Mouse (Mus musculus): ENCODE measurements around the gene Zkscan17.
"Not testable (repeated sequence)": the region's sequence is repeated elsewhere in the genome, so short reads cannot be mapped to it uniquely, and the experiment has no call there.

Gene Zkscan17

DNA sequence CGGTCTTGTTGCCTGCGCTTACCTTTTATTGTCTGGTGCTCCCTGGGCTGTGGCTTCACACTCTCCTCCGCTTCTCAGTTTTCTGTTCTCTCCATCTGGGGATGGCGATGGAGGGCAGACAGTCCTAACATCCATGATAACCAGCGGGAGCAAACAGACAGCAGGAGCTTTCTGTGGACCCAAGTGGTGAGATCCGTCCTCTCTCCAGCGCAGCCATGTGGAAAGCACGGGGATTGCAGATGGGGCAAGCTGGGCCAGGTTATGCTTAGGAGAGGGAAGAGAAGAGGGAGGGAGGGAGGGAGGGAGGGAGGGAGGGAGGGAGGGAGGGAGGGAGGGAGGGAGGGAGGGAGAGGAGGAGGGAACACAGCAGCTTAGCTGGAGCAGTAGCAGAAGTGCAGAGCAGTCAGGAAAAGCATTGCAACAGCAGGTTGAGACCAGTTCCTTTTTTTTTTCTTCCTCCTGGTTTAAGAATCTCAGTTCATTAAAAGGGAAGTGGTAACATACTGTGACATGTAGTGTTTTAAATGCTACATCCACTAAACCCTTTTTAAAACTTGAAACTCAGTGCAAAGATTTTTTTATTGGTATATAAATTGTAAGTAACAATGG, at the start of gene Zkscan17:
Zkscan17 (minus strand) TSS at position 280 of the 609 bp plus-strand sequence.
- no peak for DNase-seq (ENCODE audit: low spot score in 2 of 2)

DNA sequence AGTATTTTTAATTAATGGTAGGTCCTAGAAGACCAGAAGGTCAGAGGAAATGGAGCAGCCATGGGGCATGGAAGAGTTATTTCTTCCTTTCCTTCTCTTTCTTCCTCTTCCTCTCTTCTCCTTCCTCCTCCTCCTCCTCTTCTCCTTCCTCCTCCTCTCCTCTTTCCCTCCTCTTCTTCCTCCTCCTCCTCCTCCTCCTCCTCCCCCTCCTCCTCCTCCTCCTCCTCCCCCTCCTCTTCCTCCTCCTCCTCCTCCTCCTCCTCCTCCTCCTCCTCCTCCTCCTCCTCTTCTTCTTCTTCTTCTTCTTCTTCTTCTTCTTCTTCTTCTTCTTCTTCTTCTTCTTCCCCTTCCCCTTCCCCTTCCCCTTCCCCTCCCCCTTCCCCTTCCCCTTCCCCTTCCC, 49.6 kb upstream of the Zkscan17 start, which contains the start of gene Olfr222:
Olfr222 (minus strand) TSS at position 101 of the 400 bp plus-strand sequence.
- not testable (repeated sequence) for DNase-seq (ENCODE audit: low spot score in 2 of 2)

DNA sequence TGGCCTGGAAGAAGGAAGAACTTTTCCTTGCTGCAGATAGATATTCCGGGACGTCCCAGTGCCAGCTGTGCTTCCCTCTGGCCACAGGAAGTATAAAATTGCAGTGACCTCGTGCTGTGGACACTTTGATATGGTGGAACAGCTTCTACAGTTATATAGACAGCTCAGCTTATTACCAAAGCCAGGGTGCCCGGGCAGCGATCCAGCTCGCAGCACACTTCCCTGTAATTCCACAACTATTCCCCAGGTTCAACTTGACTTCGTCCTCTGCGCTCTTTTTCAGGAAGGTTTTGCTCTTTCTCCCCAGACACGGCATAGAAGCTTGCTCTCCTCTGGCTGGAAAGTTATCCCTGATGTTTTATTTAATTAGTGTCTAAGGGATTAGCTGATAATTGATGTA, 49.2 kb upstream of the Zkscan17 start:
- DNase-seq (ENCODE audit: low spot score in 2 of 2) = no peak

DNA sequence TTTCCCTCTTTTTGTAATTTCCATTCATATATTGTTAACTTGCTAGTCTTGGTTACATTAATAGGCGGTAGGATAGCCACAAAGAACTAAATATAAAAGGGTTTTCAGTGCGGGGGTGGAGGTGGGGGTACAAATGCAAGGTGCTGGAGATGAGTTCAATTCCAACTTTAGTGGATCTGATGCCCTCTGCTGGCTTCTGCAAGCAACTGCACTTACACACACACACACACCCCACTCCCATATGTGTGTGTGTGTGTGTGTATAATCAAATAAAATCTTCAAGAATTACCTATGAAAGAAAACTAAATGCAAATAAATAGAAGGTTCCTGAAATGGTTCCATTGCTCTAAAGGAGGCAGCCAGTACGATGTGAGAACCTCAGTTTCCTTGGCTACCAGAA, 42.8 kb upstream of the Zkscan17 start:
- no peak for DNase-seq (ENCODE audit: low spot score in 2 of 2)

DNA sequence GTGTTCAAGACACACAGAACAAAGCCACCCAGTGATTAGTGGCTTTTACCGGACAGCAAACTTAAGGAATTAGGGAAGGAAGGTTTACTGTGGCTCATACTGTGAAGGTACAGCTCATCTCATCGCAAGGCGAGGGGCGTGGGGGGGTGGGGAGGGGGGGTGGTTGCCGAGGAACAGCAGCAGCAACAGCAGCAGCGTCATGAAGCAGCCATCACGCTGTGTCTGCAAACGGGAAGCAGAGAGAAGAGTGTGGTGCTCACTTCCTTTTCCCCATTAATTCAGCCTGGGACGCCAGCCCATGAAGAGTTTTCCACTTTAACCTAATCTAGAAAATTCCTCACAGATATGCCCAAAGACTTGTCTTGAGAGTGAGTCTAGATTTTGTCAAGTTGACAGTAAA, 36.3 kb upstream of the Zkscan17 start:
- DNase-seq (ENCODE audit: low spot score in 2 of 2) = no peak

DNA sequence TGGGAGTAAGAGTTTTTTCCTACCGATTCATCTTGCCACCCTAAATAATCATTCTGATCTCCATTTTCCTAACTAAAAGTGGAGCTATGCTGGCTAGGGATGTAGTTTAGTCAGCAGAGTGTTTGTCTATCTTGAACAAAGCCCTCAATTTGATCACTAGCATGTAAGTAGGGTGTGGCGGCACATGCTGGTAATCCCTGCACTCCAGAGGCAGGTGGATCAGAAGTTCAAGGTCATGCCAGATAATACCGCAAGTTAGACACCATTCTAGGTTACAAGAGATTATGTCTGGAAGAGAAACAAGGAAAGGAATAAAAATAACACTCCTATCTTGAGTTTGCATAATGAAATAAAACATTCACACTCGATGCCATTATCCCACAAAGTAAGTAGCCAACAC, 35.8 kb upstream of the Zkscan17 start:
- DNase-seq (ENCODE audit: low spot score in 2 of 2) = no peak

DNA sequence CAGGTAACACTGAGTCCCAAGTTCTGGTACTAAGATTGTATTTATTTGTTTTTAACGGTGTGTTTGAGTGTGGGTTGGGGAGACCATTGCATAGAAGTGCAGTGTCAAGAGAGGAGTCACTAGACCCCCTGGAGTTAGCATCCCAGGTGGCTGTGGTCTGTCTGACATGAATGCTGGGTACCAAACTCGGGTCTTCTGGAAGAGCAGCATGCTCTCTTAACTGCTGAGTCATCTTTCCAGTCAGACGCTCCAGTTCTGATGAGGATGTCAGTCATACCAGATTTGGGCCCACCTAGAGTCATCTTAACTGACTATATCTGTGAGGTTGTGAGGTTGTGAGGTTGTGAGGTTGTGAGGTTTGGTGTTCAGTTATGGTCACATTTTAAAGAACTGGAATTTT, 34.4 kb upstream of the Zkscan17 start:
- DNase-seq (ENCODE audit: low spot score in 2 of 2) = no peak

DNA sequence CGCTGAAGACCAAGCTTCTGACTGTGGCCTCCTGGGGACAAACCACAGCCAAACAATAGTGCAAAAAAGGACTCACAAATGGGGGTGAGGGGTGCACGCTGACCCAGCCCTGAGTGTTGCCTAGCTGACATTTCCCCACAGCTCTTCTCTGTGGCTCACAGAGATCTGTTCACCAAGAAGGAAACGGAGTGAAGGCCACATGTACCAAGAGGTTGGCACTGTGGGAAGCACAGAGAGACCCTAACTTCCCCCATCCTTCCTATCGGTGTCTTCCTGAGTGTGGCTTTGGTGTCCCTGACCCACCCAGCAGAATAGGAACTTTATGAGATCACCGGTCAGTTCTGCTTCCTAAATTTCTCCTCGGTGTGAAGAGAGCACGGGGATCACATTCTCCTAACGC, 28.0 kb upstream of the Zkscan17 start:
- DNase-seq (ENCODE audit: low spot score in 2 of 2) = no peak

DNA sequence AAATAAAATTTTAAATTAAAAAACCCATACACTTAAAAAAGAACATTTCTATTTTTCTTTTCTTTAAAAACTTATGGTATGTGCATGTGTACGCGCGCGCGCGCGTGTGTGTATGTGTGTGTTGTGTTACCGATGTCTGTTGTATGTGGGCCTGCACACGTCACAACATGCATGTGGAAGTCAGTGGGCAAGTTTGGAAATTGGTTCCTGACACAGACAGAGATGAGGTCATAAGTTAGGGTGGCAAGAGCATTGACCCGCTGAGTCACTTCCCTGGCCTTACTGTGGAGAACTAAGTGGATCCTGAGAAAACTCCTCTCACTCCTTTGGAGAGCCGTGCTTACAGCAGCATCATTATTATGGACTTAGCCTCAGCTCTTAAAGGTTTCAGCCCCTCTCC, 27.6 kb upstream of the Zkscan17 start:
- DNase-seq (ENCODE audit: low spot score in 2 of 2) = no peak

DNA sequence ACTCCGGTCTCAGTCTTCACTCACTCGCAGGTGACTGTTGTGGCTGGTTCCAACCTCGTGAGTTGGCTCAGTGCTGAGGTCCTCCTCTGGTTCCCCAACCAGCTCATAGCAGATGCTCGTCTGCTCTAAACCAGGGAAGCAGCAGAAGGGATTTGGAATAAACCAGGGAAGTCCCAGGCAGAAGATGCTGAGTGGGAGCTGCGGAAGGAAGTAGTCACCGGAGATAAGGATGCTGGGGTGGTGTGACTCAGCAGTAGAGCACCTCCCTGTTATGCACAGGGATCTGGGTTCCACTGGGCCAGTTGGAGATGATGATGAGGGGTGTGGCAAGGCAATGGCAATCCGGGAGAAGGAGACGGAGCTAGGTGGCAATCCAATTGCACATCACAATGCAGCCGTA, 17.5 kb upstream of the Zkscan17 start:
- no peak for DNase-seq (ENCODE audit: low spot score in 2 of 2)

DNA sequence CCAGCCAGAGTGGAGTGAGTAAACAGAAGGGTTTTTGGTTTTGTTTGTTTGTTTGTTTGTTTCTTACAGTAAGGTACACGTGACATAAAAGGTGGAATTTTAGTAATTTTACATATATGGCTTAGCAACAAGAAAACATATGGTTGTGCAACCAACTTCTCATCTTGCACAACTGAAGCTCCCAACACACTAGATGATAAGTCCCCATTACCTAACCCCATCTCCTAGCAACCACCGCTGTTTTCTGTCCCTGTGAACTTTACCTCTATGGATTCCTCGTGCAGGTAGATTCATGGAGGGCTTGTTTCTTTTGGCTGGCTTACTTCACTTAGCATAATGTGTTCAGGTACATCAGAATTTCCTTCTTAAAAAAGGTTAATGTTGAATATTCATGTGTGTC, 16.8 kb upstream of the Zkscan17 start:
- no peak for DNase-seq (ENCODE audit: low spot score in 2 of 2)

DNA sequence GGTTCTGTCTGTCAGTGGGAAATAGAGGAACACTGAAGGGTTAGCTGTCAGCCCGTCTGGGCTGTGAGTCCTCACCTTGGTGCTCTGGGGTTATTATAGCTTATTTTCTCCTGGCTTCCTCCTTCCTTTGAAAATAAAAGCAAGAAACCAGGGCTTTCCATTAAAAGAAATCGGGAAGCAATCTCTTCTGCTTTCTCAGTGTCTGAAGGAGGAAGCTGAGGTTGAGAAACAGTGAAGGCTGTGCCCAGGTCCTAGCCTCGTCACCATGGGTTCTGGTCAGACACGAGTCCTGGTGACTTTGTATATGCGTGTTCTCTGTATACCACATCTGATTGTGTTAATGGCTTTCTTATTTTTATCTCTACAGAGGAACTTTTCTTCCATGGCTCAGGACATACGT, 15.9 kb upstream of the Zkscan17 start:
- DNase-seq (ENCODE audit: low spot score in 2 of 2) = peak in 1 of 2 experiments; percentile 13

DNA sequence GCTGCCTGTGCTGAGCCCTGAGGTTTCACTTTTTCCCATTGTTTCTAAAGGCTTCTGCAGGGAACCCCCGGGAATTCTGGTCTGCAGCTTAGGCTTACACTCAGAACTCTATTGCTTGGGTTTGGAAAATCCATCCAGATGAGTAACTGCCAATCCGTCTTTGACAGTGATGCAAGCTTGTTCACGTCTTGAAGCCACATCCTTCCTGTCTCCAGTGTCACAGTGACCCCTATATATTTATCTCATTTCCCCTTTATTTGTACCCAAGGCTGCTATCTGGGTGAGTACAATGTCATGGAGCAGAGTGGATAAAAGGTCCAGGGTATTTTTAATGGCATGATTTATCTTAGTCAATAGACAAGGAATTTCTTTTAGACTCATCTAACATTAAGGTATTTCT, 14.8 kb upstream of the Zkscan17 start, which contains the start of gene Nlrp3:
Nlrp3 (plus strand) TSS at position 245 of the 400 bp plus-strand sequence.
- DNase-seq (ENCODE audit: low spot score in 2 of 2) = peak in 1 of 2 experiments; percentile 12

DNA sequence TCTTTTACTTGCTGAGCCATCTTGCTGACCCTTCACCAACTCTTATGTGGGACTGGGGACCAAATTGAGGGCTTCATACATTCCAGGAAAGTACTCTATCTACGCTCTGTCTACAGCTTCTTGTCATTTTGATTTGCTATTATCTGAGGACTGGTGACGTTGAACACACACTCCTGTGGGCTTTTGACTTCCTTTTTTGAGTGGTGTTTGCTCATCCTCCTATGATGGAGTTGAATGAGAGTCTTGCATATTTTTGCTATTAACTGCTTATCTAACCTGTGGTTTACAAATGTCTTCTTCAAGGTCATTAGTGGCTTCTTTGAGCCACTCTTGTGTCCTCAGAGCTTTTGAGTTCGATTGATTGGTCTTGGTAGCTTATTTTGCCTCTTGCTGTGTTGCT, 13.6 kb upstream of the Zkscan17 start:
- no peak for DNase-seq (ENCODE audit: low spot score in 2 of 2)

DNA sequence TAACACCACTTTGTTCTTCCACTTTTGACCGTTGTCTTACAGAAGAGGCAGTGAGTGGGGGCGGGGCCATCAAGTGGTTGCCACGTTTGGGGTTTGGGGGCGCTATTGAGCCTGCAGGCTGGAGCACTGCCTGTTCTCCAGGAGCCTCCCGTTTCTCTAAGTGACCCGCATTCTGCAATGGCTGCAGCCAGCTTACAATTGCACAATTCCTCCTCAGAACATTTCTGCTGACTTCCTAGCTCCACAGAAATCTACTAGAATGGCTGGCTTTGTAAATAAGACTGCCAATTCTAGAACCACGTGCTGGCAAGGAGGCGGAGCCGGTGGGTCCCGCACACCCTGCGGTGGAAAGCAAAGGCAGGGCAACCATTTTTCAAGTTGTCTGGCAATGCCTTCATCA, 11.8 kb upstream of the Zkscan17 start:
- peak; percentile 34 to 36 for DNase-seq (ENCODE audit: low spot score in 2 of 2)

DNA sequence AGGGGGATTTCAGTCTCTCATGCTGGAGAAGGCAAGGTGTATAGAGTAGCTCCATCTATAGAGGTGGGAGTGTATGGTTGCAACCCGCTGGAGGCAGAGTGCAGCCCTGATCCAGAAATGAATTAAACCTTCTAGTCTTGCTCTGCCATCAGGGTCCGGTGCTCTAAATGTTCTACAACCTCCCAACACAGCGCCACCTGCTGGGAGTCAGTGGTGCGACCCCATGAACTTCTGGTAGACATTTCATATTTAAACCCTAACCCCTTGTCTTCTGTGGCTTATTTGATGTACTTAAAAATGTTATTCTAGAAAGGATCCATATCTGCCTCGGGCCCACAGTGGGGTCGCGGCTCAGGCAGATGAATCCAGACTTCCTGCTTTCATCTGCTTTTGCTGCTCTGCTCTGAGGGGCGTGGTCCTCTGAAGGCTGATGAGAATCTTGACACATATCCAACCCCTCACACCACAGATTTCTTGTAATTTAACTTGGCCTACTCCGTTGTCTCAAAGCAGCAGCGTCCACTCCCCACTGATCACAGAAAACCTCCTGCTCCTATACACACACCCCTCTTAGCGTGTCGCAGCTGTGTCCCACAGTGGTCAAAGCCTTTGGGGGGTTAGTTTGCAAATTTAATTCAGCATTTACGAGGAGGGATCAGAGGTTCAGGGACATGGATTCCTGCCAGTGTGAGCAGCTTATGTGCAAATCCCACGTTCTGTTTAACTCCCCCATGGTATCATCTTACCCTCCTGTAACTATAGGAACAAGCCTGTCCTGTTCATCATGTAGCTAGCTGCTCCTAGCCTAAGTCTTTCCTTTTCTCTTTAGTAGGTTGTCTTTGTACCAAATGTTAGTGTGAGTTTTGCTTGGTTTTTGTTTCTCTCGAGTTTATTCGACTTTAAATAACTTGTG, 10.9 kb upstream of the Zkscan17 start:
- peak; percentile 14 to 31 for DNase-seq (ENCODE audit: low spot score in 2 of 2)

DNA sequence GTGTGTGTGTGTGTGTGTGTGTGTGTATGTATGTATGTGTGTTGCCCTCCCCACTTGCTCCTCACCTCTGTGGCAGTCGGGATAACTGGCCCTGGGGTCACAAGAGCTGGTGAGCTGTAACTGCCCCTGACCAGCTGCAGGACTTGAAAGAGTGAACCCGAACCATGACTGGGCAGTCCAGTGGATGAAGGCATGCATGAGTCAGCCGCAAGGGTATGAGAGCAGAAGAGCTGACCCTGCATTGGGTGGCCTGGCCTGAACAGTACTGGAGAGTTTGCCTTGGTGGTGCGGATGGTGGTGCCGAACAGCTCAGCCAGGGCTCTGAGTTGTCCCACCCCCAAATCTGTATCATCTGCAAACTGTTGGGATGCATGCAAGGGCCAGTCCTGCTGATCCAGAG, 5.0 kb upstream of the Zkscan17 start:
- no peak for DNase-seq (ENCODE audit: low spot score in 2 of 2)

DNA sequence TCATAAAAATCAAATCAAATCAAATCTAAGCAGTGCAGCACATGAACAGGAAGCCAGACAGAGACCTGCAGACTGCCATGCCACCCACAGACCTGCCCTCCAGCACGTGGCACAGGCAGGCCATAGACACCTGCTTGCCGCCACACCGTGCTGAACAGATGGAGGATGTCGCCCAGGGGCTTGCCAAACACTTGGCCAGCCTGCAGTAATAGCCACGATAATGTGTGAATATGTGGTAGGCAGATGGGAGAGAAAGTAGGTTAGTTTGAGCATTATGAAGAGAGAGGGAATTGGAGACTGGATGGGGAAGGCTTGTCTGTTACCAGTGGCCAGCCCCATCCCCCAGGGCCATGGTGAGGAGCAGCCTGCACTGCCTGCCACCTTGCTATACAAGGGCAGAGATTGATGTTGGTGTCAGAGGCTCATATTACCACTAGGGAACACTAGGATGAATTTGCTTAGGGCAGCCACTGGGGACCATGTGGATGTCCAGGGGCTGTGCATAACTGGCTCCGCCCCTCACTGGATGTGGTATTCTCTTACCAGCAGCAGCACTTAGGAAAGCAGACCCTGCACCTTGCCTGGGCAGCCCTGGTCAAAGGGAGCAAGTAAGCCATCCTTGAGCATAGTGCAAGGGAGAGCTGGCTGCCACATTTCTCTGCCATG, 4.5 kb upstream of the Zkscan17 start:
- DNase-seq (ENCODE audit: low spot score in 2 of 2) = no peak

DNA sequence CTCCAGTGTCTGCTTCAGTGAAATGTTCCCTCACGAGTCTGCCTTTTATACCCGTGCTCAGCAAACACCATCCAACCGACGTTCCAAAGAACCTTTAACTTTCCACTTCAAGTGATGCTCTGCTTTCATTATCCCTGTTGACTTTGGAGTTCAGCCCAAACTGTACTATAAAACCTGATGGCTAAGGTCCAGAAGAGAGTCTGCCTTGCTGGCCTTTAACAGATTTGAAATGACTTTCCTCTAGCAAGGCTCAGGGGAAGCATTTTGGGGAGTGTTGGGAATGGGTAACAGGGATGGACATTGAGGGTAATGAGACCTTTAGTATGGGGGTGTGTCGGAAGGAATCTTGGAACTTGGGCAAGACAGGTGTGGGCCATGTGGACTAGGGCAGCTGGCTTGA, 3.7 kb upstream of the Zkscan17 start:
- DNase-seq (ENCODE audit: low spot score in 2 of 2) = no peak

DNA sequence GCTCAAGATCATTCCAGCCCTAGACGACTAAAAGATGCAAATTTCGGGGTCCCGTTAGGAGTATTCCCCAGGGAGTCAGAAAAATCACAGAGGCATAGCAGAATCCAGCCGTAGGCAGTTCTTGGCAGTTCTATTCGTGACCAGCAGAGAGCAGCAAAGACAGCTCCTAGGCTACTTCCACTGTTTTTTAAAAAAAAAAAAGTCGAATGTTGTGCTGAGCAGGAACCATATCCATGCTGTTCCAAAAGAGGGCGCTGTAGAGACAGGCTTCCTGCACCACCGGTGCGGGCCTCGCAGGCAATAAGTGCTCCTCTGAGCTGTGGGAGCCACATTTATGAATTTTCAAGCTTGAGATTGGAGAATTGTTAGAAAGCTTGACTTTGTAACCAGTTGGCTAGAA, 1.3 kb downstream of the Zkscan17 start:
- DNase-seq (ENCODE audit: low spot score in 2 of 2) = peak; percentile 72 to 76

DNA sequence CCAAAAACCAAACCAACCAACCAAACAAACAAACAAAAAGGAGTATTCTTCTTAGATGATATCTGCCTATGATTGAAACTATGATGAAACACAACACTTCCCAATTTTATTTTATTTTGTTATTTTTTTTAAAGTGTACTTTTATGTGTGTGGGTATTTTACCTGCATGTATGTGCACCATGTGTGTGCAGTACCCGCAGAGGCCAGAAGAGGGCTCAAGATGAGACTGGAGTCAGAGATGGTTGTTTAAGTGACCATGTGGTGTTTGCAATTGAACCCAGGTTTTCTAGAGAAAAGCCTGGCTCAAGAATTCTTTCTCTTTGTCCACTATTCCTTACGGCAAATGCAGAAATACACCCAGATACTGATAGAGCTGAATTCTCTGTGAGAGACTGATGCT, 2.4 kb downstream of the Zkscan17 start:
- no peak for DNase-seq (ENCODE audit: low spot score in 2 of 2)

DNA sequence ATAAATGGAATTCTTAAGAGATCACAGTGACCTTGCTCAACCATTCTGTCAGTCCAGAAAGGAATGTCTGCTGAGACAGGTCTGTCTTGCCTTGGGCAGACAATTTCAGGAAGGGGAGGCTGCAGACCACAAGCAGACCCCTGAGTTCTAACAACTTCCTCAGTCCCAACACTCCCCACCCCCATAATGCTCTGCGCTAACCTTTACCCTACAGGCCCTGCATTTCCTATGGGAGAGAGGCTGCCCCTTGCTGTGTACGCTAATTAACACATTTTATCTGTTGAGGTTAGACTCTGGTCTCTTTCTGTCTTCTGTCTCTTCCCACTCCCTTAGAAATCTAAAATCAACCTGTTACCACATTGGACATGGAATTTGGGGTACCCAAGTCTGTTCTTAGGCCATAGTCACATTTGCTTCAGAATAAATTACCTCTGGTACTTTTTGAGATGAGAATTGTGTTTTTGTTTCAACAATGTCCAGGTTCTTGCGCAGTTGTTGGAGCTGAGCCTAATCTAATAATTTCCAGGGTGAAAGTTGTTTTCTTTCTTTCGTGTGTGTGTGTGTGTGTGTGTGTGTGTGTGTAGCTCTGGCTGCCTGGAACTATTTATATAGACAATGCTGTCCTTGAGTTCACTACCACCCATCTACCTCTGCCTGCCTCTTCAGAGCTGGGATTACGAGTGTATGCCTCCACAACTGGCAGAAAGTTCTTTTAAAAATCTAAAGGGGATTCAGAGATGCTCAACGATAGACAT, 6.6 kb downstream of the Zkscan17 start:
- DNase-seq (ENCODE audit: low spot score in 2 of 2) = no peak
